Comparison of ENCODE assay signal across 9 mouse cellular contexts in genomic region chr7:28370051-28370450, GRCm38 (mm10). TPM values are rescaled to one million over a fixed set of nuclear protein-coding genes. Genes with fewer than 3 reads are reported as not detected.
A peak's percentile ranks its signal among the peaks of the same experiment; 100 is the strongest.
DNase-seq lines count a peak whose midpoint lies in the region; ATAC-seq and TF ChIP-seq lines count a peak whose summit lies in the region.
"Had no signal": no experiment of that assay in that cellular context is flagged by ENCODE, and none has a peak within 500 bp of the region (broad histone marks: within the 10 kb centered on the region; RNA-seq: fewer than 3 reads in every experiment).

No protein-coding gene starts in this region.

- peak overlapping the region; percentile 91; the same call in 1 of the 2 replicates for H3K9ac ChIP-seq in kidney, postnatal 0 days (ENCODE audit: low read depth, low read length)
- H3K9ac ChIP-seq in hindbrain, embryonic 14.5 days: peak overlapping the region; percentile 84; the same call in 1 of the 2 replicates
- no peak overlapping the region for H3K9ac ChIP-seq in midbrain, embryonic 15.5 days

- peak overlapping the region; percentile 83; the same call in 1 of the 2 replicates for H3K4me3 ChIP-seq in kidney, postnatal 0 days (replicated peaks; ENCODE audit: low read depth, low read length)
- peak overlapping the region; percentile 90 for H3K4me3 ChIP-seq in forebrain, embryonic 10.5 days
- peak overlapping the region; percentile 82 for H3K4me3 ChIP-seq in hindbrain, embryonic 14.5 days (replicated peaks; ENCODE audit: low read length)
- H3K4me3 ChIP-seq in midbrain, embryonic 15.5 days: no peak overlapping the region

- TF ChIP-seq CTCF in kidney, postnatal 0 days (IDR thresholded peaks at IDR 0.05; ENCODE audit: low read depth): no peak

- H3K27me3 ChIP-seq in kidney, postnatal 0 days (ENCODE audit: insufficient read depth, low read length): no peaks in the 10 kb centered on the region
- no peaks in the 10 kb centered on the region for H3K27me3 ChIP-seq in forebrain, embryonic 10.5 days (ENCODE audit: poor library complexity, severe bottlenecking)
- no peaks in the 10 kb centered on the region for H3K27me3 ChIP-seq in hindbrain, embryonic 14.5 days (ENCODE audit: control insufficient read depth, insufficient read depth, low read length)
- no peaks in the 10 kb centered on the region for H3K27me3 ChIP-seq in midbrain, embryonic 15.5 days (replicated peaks)

- H3K4me1 ChIP-seq in kidney, postnatal 0 days (replicated peaks; ENCODE audit: insufficient read depth, low read length): peaks cover 13% of the 10 kb centered on the region; the same call in 1 of the 2 replicates
- H3K4me1 ChIP-seq in forebrain, embryonic 10.5 days: peaks cover 45% of the 10 kb centered on the region
- H3K4me1 ChIP-seq in hindbrain, embryonic 14.5 days (replicated peaks; ENCODE audit: control insufficient read depth, insufficient read depth, low read length): peaks cover 15% of the 10 kb centered on the region
- H3K4me1 ChIP-seq in midbrain, embryonic 15.5 days: peaks cover 27% of the 10 kb centered on the region

- WGBS in kidney, postnatal 0 days: 81% methylated on average over 14 of the region's 14 CpGs
- WGBS in forebrain, embryonic 10.5 days: 94% methylated on average over 14 of the region's 14 CpGs
- WGBS in hindbrain, embryonic 14.5 days: 91% methylated on average over 14 of the region's 14 CpGs
- WGBS in midbrain, embryonic 15.5 days: 92% methylated on average over 14 of the region's 14 CpGs

- no peaks in the 10 kb centered on the region for H3K9me3 ChIP-seq in kidney, postnatal 0 days (replicated peaks; ENCODE audit: low read length)
- H3K9me3 ChIP-seq in forebrain, embryonic 10.5 days: no peaks in the 10 kb centered on the region
- no peaks in the 10 kb centered on the region for H3K9me3 ChIP-seq in hindbrain, embryonic 14.5 days (ENCODE audit: control insufficient read depth, low read length)
- H3K9me3 ChIP-seq in midbrain, embryonic 15.5 days: no peaks in the 10 kb centered on the region

- H3K36me3 ChIP-seq in kidney, postnatal 0 days (ENCODE audit: insufficient read depth, low read length): peaks cover 24% of the 10 kb centered on the region; the same call in 1 of the 2 replicates
- peaks cover 55% of the 10 kb centered on the region for H3K36me3 ChIP-seq in forebrain, embryonic 10.5 days (replicated peaks)
- H3K36me3 ChIP-seq in hindbrain, embryonic 14.5 days (replicated peaks; ENCODE audit: control insufficient read depth, insufficient read depth): peaks cover 31% of the 10 kb centered on the region
- H3K36me3 ChIP-seq in midbrain, embryonic 15.5 days (replicated peaks): 0 out of 2 replicates have a peak, but pooled peaks cover 2% of the 10 kb centered on the region

- H3K4me2 ChIP-seq in kidney, postnatal 0 days (ENCODE audit: low read length): peak overlapping the region; percentile 74
- peak overlapping the region; percentile 98 for H3K4me2 ChIP-seq in hindbrain, embryonic 14.5 days (replicated peaks)
- peak overlapping the region; percentile 95 for H3K4me2 ChIP-seq in midbrain, embryonic 15.5 days

- no peak for ATAC-seq in kidney, postnatal 0 days (replicated peaks; ENCODE audit: low FRiP score, low read depth)
- ATAC-seq in hindbrain, embryonic 14.5 days (ENCODE audit: low FRiP score): no peak
- no peak for ATAC-seq in midbrain, embryonic 15.5 days (replicated peaks)
- ATAC-seq in cerebellum, adult (ENCODE audit: insufficient number of reproducible peaks, low FRiP score, low TSS enrichment): no peak

- no peak for DNase-seq in kidney, postnatal 0 days (ENCODE audit: low spot score)
- DNase-seq in kidney, postnatal 14 days: no peak
- DNase-seq in forebrain, embryonic 10.5 days (ENCODE audit: extremely low spot score, low spot score): no peak
- DNase-seq in hindbrain, embryonic 14.5 days (ENCODE audit: low spot score): no peak
- no peak for DNase-seq in cerebellum, postnatal 10 days
- no peak for DNase-seq in urinary bladder, postnatal 36 days (ENCODE audit: low spot score in 2 of 2)
- DNase-seq: adrenal gland, postnatal 10 days had no signal

- H3K27ac ChIP-seq in kidney, postnatal 0 days: no peak overlapping the region
- peak overlapping the region; percentile 98 for H3K27ac ChIP-seq in forebrain, embryonic 10.5 days
- H3K27ac ChIP-seq in hindbrain, embryonic 14.5 days: no peak overlapping the region
- no peak overlapping the region for H3K27ac ChIP-seq in midbrain, embryonic 15.5 days

RNA-seq across cellular contexts. Expression of gene Plekhg2, which starts 2.3 kb away (rescaled TPM):
- polyA plus RNA-seq in kidney, postnatal 0 days (2015; fragmentation: Nextera tagmentation; extraction: Ambion mirVana): 29.9 and 33.3 TPM in 2 replicates
- polyA plus RNA-seq in forebrain, embryonic 10.5 days (2016; fragmentation: Nextera tagmentation; extraction: Ambion mirVana): 75.5 and 84.4 TPM in 2 replicates
- polyA plus RNA-seq in hindbrain, embryonic 14.5 days (2014; fragmentation: Nextera tagmentation; extraction: Ambion mirVana): 21.5 and 25.5 TPM in 2 replicates
- 28.8 and 32.5 TPM in 2 replicates for polyA plus RNA-seq in midbrain, embryonic 15.5 days (2015; fragmentation: Nextera tagmentation; extraction: Ambion mirVana)

RNA-seq across cellular contexts. Expression of gene Zfp36, which starts 10.0 kb away (rescaled TPM):
- polyA plus RNA-seq in kidney, postnatal 0 days (2015; fragmentation: Nextera tagmentation; extraction: Ambion mirVana): 18.6 and 19.6 TPM in 2 replicates
- polyA plus RNA-seq in forebrain, embryonic 10.5 days (2016; fragmentation: Nextera tagmentation; extraction: Ambion mirVana): 4.5 TPM in 2 replicates
- polyA plus RNA-seq in hindbrain, embryonic 14.5 days (2014; fragmentation: Nextera tagmentation; extraction: Ambion mirVana): 3.0 and 3.7 TPM in 2 replicates
- 3.2 and 3.3 TPM in 2 replicates for polyA plus RNA-seq in midbrain, embryonic 15.5 days (2015; fragmentation: Nextera tagmentation; extraction: Ambion mirVana)

RNA-seq across cellular contexts. Expression of gene Rps16, which starts 19.6 kb away (rescaled TPM):
- polyA plus RNA-seq in kidney, postnatal 0 days (2015; fragmentation: Nextera tagmentation; extraction: Ambion mirVana): 1,088 and 1,198 TPM in 2 replicates
- 939 and 976 TPM in 2 replicates for polyA plus RNA-seq in forebrain, embryonic 10.5 days (2016; fragmentation: Nextera tagmentation; extraction: Ambion mirVana)
- 521 and 677 TPM in 2 replicates for polyA plus RNA-seq in hindbrain, embryonic 14.5 days (2014; fragmentation: Nextera tagmentation; extraction: Ambion mirVana)
- polyA plus RNA-seq in midbrain, embryonic 15.5 days (2015; fragmentation: Nextera tagmentation; extraction: Ambion mirVana): 430 and 438 TPM in 2 replicates

RNA-seq across cellular contexts. Expression of gene Med29, which starts 22.5 kb away (rescaled TPM):
- 44.6 and 47.8 TPM in 2 replicates for polyA plus RNA-seq in kidney, postnatal 0 days (2015; fragmentation: Nextera tagmentation; extraction: Ambion mirVana)
- polyA plus RNA-seq in forebrain, embryonic 10.5 days (2016; fragmentation: Nextera tagmentation; extraction: Ambion mirVana): 60.3 and 60.6 TPM in 2 replicates
- polyA plus RNA-seq in hindbrain, embryonic 14.5 days (2014; fragmentation: Nextera tagmentation; extraction: Ambion mirVana): 39.2 and 44.5 TPM in 2 replicates
- polyA plus RNA-seq in midbrain, embryonic 15.5 days (2015; fragmentation: Nextera tagmentation; extraction: Ambion mirVana): 46.6 and 47.0 TPM in 2 replicates

RNA-seq across cellular contexts. Expression of gene Paf1, which starts 22.7 kb away (rescaled TPM):
- polyA plus RNA-seq in kidney, postnatal 0 days (2015; fragmentation: Nextera tagmentation; extraction: Ambion mirVana): 60.2 and 70.3 TPM in 2 replicates
- polyA plus RNA-seq in forebrain, embryonic 10.5 days (2016; fragmentation: Nextera tagmentation; extraction: Ambion mirVana): 82.3 and 95.9 TPM in 2 replicates
- 73.9 and 74.3 TPM in 2 replicates for polyA plus RNA-seq in hindbrain, embryonic 14.5 days (2014; fragmentation: Nextera tagmentation; extraction: Ambion mirVana)
- 92.5 and 110 TPM in 2 replicates for polyA plus RNA-seq in midbrain, embryonic 15.5 days (2015; fragmentation: Nextera tagmentation; extraction: Ambion mirVana)
